Mouse (Mus musculus): Measurements from ENCODE around the gene Foxn3.

- TF ChIP-seq CTCF (IDR thresholded peaks at IDR 0.05; ENCODE audit: borderline replicate concordance, extremely low read depth, insufficient read depth, insufficient read length): no peak
- no peak for TF ChIP-seq POLR2A (IDR thresholded peaks at IDR 0.05; ENCODE audit: borderline replicate concordance, extremely low read depth, insufficient read depth, insufficient read length, poor library complexity, severe bottlenecking)
These were observed 309.8 kb downstream of the Foxn3 start for GRCm38 (mm10) chr12:99253562-99253961.
